Mouse (Mus musculus): ENCODE results near the gene Cts8.

The Cts8 gene

DNA sequence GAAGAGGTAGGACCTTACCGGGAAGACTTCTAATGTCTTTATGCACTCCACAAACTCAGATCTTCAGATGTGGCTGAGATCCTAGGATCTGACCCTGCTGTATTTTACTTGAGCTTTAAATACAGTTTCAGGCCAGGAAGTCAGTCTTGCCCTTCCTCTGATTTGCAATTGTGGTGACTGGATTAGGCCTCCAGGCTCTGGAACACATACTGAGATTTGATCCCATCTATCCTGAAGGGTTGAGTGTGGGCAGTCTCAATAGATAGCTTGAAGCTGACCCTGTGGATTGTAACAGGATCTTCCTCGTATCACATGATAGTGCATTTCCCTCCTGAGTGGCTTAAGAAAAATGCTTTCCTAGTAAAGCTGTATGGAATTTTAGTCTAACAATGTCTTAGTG lies at the start of gene Cts8:
Gene Cts8, minus strand, starts transcription at position 101 of the 400 bp plus-strand sequence.
- DNase-seq (ENCODE audit: low spot score in 2 of 2): no peak

GRCm38 (mm10) chr13:61288739-61289138 lies 33.6 kb upstream of the Cts8 start, which contains the start of gene Gm49398:
Gene Gm49398 (minus strand): TSS chr13:61288839.
- no peak for DNase-seq (ENCODE audit: low spot score in 2 of 2)

DNA sequence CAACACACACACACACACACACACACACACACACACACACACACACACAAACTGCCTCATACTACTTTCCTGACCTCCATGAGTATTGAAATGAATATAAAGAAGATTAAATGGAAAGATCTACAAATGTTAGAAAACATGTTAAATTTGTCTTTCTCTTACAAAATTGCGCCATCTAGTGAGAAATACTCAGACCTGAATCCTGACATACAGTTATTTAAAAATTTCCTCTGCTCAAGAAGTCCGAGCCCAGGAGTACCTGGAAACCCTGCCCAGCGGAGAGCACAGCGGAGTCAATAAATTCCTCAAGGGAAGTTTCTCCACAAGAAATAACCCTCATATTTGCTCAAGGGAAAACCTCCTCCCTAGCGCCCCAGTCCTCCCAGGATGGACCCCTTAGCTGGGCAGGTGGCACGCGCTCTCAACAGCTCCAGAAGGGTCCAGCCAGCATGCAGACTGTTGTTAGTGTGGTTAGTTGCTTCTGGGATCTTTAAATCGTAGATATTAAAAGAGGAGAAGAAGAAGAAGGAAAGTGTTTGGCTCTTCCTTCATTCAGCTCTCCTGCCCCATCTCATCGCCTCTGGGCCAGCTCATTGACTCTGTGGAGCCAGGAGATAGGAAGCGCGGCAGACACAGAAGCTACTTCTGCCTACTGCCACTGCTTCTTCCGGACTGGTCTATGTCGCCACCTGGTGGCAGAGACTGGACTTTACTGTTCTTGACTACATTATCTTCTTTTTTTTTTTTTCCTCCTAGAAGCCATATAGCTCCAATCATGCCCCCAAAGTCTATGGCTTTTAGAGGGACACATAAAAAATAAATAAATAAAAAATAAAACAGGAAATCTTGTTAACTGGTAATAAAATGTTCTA lies 13.8 kb downstream of the Cts8 start:
- peak; percentile 14 to 37 for DNase-seq (ENCODE audit: low spot score in 2 of 2)

GRCm38 (mm10) chr13:61203310-61203709 lies 51.8 kb downstream of the Cts8 start, which contains the start of gene Cts6:
Gene Cts6 (minus strand): TSS chr13:61203410.
- no peak for DNase-seq (ENCODE audit: low spot score in 2 of 2)
